Mouse (Mus musculus) megakaryocyte progenitor cell, adult 5-6 weeks (primary cell): Measurements from ENCODE around the gene Ino80b. TPM values are rescaled to one million over a fixed set of nuclear protein-coding genes. Genes with fewer than 3 reads are reported as not detected.

Source experiments
- ATAC-seq: replicated peaks from 2 replicates; pipeline ENCODE4 v1.8.0; 2016; ENCODE audit warnings: mild to moderate bottlenecking, moderate TSS enrichment, inconsistent platforms; ENCODE audit not compliant: poor library complexity
- total RNA-seq, 2 experiments: library from RNA; stranded (forward) in 1 of 2; stranded (reverse) in 1 of 2; fragments of 157-497, 149-512 nt in 1 of 2; fragments of 200-1000 nt in 1 of 2; gene quantifications; 2 replicates each; pipeline versions ENCODE4 v1.2.3 to v1.2.4; 2015 to 2017

Ino80b gene
- total RNA-seq, 2 experiments from 2014 or later = 20.7 to 35.5 TPM

DNA sequence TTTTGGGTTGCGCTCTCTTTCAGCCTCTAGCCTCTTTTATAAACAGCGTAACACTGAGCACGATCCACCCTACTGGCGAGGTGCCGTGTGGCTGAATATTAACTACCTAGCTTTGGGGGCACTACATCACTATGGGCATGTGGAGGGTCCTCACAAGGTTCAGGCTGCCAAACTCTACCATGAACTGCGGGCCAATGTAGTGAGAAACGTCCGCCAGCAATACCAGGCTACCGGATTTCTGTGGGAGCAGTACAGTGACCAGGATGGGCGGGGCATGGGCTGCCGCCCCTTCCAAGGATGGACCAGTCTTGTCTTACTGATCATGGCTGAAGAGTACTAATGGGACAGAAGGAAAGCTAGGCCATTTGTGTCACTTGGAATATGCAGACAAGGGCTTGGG lies 6.9 kb downstream of the Ino80b start:
- ATAC-seq = no peak

DNA sequence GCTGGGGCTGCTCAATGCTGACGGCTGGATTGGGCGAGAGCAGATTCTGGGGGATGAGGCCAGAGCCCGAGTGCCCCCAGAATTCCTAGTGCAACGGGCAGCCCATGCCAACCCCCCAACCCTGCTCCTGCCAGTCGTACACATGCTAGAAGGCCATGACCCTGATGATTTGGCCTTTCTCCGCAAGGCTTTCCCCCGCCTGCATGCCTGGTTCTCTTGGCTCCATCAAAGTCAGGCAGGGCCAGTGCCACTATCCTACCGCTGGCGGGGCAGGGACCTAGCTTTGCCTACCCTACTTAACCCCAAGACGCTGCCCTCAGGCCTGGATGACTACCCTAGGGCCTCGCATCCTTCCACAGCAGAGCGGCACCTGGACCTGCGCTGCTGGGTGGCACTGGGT lies 7.6 kb downstream of the Ino80b start:
- ATAC-seq = no peak

DNA sequence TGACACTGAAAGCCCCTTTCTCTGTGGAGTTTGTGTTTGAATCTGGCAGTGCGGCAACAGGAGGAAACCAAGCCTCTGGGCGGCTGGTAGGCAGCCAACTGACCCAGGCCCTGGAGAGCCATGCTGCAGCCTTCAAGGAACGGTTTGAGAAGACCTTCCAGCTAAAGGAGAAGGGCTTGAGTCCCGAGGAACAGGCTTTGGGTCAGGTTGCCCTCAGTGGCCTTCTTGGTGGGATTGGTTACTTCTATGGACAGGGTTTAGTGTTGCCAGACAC lies 8.1 kb downstream of the Ino80b start:
- ATAC-seq = no peak

DNA sequence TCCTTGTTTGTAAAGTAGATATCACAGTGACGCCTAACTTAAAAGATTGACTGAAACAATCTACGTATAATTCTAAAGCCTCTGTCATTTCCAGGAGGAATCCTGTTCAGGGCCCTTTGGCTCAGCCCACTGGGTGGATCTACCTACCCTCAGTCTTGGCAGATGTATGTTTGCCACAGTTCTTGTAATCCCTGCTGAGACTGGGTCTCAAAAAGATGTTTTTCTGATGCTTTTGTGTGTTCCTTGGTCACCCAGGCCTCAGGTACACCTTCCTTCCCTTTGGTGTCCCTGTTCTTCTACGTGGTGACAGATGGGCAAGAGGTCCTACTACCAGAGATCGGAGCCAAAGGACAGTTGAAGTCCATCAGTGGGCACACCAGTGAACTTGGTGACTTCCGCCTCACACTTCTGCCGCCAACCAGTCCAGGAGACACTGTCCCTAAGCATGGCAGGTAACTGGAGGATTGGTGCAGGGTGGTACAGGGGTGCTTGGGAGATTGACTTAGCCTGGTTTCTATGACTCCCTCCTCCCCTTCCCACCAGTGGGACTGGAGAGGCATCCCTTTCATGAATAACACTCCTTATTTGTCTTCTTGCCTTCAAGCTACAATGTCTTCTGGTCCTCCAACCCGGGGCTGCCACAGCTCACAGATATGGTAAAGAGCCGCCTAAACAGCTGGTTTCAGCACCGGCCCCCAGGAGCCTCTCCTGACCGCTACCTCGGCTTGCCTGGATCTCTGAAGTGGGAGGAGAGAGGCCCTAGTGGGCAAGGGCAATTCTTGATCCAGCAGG lies 8.7 kb downstream of the Ino80b start:
- no peak for ATAC-seq

DNA sequence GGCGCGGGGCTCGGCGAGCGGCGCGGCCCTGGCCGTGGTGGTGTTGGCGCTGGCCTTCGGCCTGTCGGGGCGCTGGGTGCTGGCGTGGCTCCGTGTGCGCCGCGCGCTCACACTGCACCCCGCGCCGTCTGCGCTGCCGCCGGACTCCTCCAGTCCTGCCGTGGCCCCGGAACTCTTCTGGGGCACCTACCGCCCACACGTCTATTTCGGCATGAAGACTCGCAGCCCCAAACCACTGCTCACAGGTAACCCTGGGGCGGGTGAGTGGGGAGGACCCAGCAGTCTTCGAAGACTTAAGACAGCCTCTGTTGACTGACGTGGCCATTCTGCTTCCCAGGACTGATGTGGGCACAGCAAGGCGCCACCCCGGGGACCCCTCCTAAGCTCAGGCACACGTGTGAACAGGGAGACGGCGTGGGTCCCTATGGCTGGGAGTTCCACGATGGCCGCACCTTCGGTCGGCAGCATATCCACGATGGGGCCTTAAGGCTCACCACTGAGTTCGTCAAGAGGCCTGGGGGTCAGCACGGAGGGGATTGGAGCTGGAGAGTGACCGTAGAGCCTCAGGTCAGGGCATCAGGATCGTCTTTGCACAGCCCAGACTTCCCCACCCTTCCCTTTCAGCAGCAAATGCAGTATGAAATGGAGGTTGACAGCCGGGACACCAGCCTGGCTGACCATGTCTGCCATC lies 9.4 kb downstream of the Ino80b start:
- 0 out of 2 replicates have a peak, but pooled peaks have one; percentile 7 for ATAC-seq

DNA sequence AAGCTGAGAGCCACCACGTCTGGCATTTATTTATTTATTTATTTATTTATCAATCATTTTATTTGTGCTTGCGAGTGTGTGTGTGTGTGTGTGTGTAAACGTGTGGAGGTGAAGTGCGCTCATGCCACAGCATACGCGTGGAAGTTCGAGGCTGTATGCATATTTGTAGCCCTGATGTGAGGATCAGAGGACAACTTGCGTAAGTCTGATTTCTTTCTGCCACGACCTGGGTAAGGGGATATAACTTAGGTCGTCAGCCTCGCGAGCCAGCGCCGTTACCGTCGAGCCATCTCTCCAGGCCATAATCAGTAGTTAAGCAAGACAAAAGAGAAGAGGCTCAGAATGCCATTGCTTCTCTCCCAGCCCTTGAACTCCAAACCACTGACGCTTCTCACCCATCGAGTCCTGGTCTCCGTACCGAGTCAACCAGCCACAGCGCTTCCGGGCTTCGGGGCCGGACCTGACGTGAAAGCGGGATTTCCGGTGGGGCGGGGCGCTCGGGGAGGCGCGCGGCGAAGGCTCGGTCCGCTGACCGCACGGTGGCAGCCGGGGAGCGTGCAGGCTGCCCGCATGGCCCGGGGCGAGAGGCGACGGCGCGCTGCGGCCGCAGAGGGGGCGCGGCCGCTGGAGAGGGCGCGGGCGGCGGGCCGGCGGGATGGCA lies 10.1 kb downstream of the Ino80b start, which contains the start of gene Mogs:
Mogs (plus strand) TSS at position 486 of the 661 bp plus-strand sequence.
- peak; percentile 86 for ATAC-seq

DNA sequence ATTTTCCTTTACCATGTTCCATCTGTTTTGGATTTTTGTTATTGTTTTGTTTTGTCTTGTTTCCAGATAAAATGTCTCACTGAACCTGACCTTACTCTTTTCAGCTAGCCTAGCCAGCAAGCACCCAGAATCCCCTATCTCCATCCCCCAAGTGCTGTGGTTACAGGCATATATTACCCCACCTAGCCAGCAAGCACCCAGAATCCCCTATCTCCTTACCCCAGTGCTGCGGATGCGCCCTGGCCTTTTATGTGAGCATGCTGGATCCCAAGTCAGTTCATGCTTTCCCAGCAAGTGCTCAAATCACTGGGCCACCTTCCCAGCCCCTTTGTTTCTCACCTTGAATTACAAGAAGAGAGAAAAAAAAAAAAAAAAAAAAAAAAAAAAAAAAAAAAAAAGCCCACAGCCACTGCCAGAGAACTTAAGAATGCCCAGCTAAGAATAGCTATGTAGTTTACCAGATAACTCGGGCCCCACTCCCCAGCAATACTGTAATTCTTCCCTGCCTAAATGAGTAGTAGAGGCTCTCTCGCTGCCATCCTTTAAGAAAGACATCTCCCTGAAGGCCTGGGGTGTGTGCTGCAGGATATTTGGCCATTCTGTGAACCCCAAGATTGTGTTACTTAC lies 13.6 kb downstream of the Ino80b start:
- ATAC-seq = no peak

DNA sequence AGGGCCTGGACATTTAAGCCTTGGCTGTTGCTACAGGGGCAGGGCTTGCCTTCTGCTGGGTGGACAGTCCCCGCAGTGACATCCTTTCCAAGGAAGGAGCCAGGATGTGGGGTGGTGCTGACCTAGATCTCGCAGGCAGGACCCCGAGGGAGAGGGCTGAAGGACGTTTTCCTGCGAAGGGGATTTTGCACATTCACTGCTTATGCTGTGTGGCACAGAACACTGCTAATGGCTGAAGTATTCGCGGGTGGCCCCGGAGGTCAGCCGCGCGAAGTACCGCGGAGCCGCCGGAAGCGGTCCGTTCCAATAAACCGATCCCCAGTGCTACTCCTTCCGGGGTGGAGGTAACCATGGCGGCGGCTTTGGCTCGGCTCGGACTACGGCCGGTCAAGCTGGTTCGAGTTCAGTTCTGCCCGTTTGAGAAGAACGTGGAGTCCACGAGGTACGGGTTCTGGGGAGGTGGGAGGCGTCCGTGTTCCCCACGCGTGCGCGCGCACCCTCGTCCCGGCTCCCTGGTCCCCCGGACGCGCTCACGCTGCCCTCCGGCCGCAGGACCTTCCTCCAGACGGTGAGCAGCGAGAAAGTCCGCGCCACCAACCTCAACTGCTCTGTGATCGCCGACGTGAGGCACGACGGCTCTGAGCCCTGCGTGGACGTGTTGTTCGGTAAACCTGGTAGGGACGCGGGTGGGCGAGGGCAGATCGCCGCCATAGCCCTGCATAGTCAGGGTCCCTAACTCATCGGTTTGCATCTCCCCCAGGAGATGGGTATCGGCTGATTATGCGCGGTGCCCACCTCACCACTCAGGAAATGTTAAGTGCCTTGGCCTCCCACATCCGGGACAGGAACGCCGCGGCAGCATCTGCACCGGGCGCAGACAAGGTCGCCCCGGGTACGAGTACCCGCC lies 16.2 kb downstream of the Ino80b start, which contains the start of gene Mrpl53:
Mrpl53 (plus strand) TSS at position 279 of the 907 bp plus-strand sequence.
- peak; percentile 69 for ATAC-seq

DNA sequence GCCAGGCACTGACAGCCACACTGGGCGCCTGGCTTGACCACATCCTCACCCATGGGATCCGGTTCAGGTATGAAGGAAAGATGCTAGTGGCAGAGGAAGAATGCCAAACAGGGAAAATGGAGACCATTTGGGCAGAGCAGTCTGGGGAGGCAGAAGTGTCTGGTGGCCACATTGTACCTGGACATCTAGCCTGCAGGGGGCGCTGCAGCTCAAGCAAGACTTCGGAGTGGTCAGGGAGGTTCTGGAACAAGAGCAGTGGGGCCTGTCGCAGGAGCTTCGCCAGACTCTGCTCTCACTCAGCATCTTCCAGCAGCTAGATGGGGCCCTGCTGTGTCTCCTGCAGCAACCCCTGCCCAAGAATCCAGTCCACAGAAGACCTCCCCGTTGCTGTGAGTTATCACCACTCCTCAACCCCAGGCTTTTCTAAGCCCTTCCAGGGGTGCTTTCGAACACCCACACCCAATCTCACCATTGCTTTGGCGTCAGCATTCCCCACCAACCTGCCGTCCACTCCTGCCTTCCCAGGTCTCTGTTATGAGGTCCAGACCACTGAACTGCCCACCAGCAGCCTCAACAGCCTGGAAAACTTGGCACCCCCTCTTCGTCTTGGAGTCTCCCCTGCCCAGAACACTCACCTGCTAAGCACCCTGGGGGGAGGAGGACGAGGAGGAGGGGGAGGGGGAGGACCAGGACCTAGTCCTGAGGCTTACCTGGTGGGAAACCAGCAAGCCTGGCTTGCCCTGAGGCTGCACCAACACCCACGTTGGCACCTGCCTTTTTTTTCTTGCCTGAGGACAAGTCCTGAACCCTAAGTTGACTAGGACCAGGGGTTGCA lies 17.4 kb downstream of the Ino80b start:
- ATAC-seq = peak; percentile 73

DNA sequence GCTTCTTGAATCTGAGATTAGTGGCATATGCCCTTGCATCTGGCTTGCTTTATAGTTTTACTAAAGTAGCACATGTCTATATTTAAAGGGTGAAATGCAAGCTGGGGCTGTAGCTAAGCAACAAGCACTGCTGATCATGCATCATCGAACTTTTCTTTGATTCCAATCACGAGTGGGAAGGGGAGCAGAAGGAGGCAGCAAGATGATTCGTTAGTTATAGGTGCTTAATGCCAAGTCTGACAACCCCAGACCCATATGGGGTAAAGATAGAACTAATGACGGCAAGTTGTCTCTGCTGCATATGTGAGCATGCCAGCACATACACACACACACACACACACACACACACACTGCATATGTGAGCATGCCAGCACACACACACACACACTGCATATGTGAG lies 21.1 kb downstream of the Ino80b start:
- no peak for ATAC-seq

DNA sequence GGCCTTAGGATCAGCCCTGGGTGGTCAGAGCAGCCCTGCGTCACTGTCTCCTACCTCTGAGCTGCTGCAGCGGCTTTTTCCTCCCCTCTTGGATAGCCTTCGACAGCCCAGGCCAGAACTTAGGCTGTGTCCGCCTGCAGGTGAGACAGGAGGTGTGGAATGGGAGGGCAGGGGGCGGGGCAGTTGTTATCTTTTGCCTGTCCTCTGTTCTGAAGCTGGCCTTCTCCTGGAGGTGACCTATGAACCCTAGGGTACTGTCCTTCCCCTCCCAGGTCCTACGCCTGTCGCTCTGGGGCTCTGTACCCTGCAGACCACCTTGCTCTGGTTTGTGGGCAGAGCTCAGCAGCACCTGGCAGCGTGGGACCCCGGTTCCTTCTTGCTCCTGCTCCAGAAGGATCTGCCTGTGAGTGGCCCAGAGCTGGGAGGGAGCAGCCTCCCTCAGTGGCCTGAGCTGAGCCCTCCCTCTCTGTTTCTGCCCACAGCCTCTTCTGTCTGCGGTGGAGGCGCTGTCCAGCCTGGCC lies 22.0 kb downstream of the Ino80b start:
- ATAC-seq = no peak

DNA sequence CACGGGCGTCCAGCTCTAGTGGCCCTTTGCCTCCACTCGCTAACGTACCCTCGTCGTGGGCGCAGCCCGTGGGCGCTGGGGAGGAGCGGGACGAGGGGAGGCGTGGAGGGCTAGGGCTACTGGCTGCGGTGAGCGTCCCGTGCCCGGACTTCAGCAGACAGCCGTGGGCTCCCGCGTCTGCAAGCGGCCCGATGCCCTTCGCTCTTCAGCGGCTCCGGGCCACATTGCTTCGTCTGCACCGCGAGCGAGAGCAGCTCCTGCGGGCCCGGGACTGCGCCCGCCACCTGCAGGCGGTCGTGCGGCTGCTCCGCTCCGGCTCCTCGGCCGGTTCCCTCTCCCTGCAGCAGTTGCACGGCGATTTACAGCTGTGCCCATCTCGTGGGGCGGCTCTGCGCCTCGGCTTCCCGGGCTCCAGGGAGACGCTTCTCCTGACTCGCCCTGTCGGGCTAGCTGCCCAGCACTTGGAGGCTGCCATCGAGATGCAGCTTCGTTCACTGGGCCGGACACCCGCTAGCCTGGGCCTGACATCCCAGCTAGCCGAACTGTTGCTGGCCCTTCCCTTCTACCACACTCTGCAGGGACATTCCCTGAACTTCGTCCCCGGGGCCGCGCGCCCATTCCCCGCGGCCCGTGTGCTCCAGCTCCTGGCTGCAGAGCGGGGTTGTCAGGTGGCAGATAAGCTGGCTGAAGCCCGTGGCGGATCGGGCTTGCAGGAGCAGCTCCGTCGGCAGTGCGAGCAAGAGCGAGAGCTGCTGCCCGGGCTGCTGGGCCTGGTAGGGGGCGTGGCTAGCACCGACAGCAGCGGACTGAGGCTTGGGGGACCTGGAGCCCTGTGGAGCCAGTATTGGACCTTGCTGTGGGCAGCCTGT lies 23.3 kb downstream of the Ino80b start:
- peak; percentile 70 for ATAC-seq

DNA sequence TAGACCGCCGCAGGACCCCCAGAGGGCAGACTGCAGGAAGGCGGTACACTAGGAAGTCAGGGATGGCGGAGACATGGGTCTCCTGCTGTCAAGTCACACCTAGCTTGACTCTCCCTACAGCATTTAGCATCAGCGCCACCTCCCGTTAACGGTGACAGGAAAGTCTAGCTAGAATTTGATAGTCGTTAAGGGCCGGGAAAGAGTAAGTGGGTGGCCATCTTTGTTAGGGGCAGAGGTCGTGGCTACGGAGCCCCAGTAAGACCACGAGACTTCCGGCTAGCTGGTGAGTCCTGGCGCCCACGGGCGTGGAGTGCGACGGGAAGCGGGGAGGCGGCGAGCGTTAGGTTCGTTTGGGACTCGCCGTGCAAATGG lies 23.9 kb downstream of the Ino80b start, which contains the start of the genes Ccdc142 and Gm42688:
Ccdc142 (plus strand) TSS at position 286 of the 372 bp plus-strand sequence.
Gm42688 (plus strand) TSS at position 302 of the 372 bp plus-strand sequence.
- ATAC-seq = peak; percentile 87

DNA sequence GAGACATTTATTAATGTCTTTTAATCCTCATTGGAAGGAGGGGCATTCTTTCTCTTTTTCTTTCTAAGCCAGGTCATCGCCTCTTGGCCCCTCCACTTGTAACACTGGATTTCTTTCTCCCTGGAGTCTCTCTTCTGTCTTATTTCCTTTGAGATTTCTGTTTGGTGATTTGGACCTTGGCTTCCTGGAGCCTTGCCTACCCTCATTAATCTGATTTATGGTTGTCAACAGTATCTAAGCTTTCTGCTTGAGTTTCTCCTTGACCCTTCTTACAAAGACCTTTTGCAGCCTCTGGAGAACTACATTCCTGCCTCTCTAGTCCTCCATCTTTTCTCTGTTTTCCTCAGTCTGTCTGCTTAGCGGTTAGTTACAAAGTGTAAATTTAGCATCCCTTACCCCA lies 26.8 kb downstream of the Ino80b start:
- no peak for ATAC-seq

DNA sequence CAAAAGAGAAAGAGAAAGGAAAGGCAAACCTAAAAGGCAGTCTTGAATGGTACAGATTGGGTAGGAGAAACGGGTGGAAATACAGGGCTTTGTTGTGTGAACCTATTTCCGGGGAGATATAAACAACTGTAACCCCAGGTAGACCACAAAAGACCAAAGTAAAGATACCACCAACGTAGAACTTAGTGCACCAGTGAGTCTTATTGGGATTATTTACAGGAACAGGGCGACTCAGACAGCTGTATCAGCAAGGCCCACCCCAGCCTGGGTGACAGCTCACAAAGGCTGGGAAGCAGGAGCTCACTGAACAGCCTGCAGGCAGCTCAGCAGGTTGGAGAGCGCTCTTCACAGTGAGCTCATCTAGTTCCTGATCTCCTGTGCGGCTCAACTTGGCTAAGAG lies 29.3 kb downstream of the Ino80b start:
- no peak for ATAC-seq

DNA sequence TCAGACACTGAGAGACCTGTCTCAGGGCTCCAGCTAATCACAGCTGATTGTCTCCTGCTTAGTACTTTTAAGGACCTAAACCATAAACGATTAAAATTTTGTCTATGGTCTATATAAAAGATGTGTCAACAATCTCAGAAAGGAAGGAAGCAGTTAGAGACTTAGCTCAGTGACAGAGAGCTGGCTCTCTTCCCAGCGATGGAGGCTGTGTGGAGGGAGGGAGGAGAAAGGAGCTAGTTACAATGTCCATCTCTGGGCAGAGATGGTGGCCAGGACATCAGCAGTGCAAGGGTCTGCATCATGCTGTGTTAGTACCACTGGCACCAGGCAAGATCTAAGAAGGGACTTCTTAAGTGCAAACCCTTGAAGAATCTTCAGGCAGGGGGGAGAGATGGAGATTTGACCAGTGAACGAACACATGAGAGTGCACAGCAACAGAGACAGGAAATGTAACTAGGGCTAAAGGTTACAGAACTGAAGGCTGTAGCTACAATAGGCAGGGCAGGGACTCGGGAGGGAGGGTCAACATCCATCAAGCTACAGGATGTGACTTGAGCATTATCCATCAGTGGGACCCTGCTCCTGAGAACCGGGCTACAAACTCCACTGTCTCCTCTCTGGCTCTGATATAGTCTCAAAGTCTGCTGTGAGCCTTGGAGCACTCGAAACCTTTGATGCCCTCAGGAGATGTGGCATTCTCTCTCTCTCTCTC lies 32.7 kb downstream of the Ino80b start:
- no peak for ATAC-seq

DNA sequence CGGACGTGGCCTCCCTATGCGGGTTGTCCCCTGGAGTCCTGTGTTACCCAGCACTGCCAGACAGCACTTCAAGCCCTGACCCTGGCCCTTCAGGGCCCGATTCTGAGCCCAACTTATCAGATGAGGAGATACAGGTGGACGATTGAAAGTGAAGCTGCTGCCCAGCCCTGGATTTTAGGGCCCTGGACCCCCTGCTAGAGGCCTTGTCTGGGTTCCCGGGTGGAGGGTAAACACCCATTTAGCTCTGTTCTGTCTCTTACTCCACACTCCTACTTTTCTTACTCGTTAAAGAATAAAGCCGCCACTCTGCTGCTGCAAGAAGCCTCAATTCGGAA lies 37.3 kb downstream of the Ino80b start:
- ATAC-seq = no peak
